1 mouse cellular context compared by ENCODE assay signal in the genomic region with DNA sequence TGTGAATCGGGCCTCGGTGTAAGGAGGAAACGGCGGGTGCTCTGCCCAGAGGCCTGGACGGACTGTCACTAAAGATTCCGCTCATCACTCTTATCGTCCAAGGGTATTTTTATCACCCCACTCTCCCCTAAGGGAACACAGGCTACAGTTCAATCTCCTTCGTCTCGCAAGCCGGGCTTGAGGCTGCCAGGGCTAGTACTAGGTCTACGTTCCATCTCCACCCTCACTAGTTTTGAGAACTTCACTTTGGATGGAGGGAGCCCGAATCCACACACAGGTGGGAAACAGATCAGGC.
TF ChIP-seq lines count a peak whose summit lies in the region.

No protein-coding gene starts in this region.

TF ChIP-seq in CH12.LX, 34 proteins besides CTCF, POLR2A, EP300 and RAD21:
- TF ChIP-seq ETS1 (conservative IDR thresholded peaks at IDR 0.05; ENCODE audit: low read depth, low read length) (no peak), BHLHE40 (IDR thresholded peaks at IDR 0.05; ENCODE audit: low read depth, low read length) (no peak), MAFK (IDR thresholded peaks at IDR 0.05; ENCODE audit: insufficient replicate concordance, low read length) (no peak), SMC3 (IDR thresholded peaks at IDR 0.05; ENCODE audit: low read depth, low read length) (no peak), ZMIZ1 (IDR thresholded peaks at IDR 0.05; ENCODE audit: low read depth, low read length) (no peak), IRF4 (IDR thresholded peaks at IDR 0.05; ENCODE audit: low read depth, low read length) (no peak), SIN3A (IDR thresholded peaks at IDR 0.05; ENCODE audit: low read length) (no peak)
